Mouse (Mus musculus) c-Kit-negative CD71-positive TER-119-positive erythroid progenitor cells, embryonic 14.5 days (primary cell): ENCODE data around the gene 6430571L13Rik.
A peak's percentile ranks its signal among the peaks of the same experiment; 100 is the strongest.

Experiments
- DNase-seq: peaks from one replicate; pipeline ENCODE4 v3.0.0-alpha.2; 2013; ENCODE audit warnings: low read depth, low spot score

The 6430571L13Rik gene

DNA sequence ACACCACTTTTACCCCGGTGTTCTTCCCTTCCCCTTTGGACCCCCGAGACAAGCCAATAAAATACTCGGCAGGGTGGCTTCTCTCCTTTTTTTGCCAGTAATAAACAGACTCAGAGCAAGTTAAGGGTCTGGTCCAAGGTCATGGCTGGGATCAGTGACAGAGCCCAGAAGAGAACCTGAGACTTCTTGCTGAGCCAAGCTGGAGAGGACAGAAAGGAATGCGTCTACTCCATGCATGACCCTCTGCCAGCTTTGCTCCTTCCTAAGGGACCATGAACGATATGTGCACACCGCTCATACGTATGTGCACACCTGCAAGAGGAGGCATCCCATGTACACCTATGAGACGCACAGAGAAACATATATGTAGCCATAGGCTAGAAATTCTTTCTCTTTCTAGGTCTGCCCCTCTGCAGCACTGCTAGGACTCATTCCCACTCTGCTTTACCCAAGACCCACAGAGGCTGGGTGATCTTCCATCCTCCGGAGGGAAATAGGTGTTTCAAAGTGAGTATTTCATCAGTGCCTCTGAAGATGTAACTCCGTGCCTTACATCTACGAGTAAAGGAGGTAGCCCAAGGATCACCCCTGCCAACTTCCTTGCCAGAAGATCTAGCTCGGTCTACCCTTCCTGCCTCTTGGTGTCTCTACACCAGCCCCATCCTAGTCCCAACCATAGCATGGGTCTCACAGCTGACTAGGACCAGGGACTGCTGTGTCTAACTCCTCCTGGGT lies 676 bp downstream of the 6430571L13Rik start:
- DNase-seq, result no peak

DNA sequence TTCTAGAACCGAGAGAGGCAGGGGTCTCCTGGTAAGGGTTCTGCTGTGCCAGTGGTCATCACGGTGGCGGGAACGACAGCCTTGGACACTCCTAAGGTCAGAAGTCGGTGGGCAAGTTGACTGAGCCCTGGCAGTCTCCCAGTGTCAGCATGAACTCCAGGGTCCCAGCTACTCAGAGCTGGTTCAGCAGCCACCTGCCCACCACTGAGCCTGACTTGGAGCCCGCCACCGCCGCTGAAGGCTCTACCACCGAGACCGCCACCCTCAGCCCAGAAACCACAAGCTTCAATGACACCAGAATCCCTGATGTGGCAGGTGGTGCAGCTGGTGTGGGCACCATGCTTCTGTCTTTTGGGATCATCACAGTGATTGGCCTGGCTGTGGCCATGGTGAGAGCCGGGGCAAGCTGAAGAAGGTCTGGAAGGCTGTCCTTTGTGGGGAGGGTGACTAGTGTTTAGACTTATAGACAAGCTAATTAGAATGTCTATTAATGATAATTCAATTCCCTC lies 1.9 kb downstream of the 6430571L13Rik start:
- DNase-seq, result no peak

DNA sequence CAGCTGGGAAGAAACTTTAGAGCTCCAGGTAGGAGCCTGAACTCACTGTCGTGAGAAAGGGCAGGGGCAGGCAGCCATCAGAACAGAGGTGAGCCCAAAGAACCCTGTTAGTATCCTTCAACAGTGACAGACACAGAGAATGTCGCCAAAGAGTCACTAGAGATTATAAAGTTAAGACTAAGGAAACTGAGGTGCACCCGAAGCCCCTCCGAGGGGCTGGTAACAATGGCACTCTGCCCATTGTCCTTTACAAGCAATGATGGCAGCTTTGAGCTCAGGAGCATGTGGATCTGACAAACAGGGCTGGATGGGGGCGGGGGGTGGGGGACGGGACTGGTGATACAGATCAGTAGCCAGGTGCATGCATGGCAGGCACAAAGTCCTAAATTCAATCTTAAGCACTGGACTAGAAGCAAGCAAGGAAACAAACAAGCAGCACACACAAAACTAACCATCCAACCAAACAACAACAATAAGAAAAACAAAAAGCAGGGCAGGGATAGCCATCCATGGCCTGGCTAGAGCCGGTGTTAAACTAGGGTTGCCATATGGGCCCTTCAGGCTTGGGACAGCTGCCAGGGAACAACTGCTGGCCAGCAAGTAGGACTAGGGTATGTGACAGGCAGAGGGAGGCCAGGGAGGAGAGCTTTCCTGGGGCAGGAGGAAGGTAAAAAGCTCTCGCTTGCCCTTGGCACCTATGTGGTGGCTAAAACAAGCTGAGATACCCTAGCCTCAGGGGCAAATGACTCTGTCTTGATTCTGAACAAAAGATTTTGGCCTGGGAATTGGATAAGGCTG lies 2.9 kb downstream of the 6430571L13Rik start:
- DNase-seq, result no peak

DNA sequence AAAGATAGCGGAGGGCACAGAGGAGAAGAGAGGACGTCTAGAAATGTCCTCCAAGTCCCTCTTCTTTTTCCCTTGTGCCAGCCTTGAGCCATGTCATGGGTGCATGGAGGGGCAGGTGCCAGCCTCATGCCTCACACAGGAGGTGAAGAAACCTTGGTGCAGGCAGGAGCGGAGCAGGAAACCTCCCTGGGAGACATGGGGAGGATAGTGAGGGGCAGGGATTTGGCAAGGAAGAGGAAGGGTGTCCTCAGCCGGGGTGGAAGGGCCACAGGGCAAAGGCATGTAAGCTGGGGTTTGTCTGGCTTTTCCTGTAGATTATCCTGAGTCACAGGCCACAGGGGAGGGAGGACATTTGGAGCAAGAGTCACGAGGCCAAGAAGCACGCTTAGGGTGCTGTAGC lies 3.6 kb downstream of the 6430571L13Rik start:
- no peak for DNase-seq

DNA sequence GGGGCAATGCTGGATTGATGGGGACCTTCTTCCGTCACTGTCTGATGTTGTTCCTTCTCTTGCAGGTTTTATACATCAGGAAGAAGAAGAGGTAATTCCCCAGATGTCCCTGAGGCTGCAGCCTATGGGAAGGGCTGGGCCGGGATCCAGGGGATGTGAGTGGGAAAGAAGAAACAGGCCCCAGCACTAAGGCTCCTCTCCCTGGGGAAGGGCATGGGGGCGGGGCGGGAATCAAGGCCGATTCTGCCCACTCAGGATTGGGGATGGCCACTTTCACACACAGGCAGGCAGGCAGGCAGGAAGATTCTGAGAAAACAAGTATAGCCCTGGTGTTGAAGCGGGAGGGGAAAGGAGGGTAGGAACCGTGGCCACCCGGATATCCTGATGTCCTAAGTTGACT lies 5.7 kb downstream of the 6430571L13Rik start:
- no peak for DNase-seq

DNA sequence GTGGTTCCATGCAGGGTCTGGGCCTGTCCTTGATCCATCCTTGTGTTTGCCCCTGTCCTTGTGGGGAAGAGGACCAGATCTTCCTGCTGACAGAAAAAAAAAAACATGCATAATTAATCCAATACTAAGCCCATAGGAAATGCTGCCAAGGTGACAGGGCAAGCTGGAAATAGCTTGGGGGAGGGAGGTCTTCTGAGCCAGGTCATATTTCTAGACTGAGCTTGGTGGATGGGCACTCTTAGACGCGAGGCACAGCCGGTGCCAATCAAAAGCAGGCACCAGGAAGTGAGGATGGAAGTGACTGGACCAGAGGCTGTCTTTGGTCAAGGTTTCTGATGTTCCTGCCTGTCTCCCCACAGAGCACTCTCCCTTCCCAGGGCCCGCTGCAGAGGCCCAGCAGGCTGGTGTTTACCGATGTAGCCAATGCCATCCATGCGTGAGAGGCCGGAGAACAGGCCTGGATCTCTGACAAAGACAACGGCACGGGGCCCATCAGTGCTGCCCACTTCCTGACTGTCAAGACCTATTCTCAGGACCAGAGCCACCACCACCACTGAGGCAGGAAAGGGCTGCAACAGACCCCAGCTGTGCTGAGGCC lies 7.3 kb downstream of the 6430571L13Rik start:
- DNase-seq, result no peak

DNA sequence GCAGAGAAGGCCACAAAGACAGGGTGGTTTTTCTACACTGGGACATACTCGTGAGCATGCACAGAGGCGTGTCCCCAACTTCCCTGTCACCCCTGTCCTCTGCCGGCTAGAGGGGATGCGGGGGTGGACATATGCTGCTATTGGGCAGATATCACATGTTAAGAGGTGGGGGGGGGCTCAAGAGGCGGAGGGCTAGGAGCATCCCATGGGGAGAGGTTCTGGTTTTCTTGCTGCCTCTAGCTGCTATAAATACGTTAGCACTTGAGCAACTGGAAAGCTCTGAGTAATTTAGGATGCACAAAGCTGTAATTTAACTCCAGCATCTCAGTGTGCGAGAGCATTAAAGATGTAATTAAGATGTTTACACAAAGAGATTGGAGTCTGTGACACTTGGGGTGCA lies 8.9 kb downstream of the 6430571L13Rik start:
- DNase-seq, result no peak

DNA sequence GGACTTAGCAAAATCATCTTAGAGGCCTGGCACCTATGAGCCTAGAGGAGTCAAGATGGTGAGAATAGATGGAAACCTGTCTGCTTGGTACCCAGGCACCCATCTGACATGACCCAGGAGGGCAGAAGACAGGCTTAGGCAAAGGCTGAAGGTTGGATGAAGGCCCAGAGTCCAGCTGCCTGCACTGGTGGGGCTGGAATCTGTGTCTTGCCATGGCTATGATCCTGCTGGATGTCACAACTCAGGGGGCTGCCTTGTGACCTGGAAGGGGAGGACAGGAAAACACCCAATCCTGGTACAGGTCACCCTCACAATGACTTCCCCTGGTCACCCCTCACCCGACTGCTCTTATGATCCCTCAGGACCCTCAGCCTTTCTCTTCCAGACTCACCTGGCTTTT lies 14.4 kb downstream of the 6430571L13Rik start:
- no peak for DNase-seq

DNA sequence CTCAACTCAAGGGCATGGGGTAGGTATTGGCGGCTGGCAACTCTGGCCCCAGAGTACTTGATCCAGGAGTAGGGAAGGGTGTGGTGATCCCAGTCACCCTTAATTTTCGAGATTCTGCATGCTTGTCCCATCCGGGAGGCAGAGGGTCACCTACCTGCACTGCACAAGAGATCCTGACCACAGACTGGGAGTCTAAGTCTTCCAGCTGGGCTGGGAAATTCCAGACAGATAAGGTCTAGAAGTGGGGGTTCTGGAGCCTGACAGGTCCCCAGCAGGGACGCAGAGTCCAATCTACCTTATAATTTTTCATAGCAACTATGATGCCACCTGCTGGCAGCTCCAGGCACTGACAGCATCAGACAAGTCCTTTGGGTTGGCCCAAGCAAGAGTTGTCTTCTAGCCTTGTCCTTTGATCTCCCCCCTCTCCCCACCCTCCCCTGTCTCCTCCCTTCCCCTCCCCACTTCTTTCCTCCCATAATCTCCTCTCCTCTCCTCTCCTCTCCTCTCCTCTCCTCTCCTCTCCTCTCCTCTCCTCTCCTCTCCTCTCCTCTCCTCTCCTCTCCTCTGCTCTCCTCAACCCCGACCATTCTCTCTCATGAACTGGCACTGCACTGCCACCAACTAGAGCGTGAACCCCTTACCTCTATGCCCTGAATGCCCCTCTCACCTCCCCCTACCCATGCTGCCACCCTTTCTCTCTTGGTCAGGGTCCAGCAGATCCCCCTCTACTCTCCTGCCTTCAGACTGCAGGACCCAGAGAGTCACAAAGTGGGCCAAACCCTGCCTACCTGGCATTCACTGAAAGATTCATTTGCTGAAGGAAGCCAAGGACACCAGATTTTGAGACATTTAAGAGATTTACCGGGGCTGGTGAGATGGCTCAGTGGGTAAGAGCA lies 15.7 kb downstream of the 6430571L13Rik start:
- DNase-seq, result no peak

DNA sequence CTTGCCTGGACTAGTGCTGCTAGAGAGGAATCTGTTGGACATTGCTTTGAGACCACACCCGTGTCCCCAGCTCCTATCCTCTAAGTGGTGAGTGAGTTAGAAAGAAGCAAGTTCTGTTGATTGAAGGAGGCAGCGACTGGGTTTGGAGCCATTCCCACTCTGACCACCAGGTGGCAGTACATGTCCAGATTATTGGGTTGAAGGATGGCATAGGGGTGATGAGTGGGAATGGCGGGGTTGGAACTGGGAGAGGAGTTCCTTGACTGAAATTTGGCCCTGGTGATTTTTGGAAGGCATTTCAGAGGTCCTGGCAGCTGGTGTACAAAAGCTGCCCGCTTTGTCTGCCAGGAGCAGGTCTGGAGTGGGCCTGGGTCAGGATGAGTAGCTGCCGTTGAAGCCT lies 17.2 kb downstream of the 6430571L13Rik start:
- peak; percentile 68 for DNase-seq

DNA sequence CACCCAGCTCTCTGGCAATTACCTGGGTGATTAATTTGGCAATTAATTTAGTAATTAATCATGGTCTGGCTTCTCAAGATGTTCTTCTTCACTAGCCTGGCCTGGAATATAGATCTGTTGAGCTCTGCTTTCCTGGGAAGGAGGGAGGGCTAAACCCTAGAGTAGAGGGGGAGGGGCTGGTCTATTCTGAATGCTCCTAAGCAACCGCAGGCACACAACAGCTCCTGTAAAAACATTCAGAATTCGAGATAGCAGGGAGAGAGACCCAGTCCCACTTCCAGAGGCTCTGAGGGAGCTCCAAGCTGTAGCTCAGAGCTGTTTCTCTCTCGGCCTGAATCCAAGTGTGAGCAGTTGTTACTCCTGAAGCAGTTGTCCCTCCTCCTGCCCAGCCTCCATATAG lies 20.6 kb downstream of the 6430571L13Rik start:
- no peak for DNase-seq

DNA sequence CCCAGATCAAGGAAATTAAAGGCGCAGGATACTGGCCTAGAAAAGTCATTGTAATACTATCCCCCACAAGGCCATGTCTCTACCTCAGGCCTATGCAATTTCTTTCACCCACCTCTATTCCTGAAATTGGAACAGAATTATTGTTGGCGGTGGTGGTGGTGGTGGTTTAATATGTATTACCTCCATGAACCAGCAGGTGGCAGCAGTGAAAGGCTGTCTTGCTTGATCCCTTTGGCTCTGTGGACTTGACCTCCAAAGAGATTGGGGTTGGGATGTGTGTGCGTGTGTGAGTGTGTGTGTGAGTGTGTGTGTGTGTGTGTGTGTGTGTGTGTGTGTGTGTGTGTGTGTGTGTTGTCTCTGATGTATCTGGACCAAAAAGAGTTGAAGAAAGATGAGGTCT lies 26.2 kb downstream of the 6430571L13Rik start:
- DNase-seq, result peak; percentile 73

DNA sequence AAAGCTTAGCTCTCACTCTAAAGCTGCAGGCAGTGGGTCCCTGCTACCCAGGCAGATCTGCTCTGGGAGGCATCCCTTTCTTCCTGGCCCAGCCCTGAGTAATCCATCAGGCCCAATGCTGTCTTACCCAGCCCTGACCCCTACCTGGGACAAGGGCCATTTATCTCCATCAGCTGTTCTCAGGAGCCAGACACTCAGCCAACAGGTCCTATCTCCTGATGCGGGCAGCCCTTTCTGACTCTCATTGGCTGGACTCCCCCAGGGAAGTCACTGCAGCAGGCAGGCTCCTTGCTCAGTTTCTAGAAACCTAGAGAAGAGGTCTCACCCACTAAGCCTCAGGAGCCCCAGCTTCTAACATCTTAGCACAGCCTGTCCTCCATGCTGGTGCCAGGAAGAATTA lies 27.9 kb downstream of the 6430571L13Rik start:
- peak; percentile 57 for DNase-seq

DNA sequence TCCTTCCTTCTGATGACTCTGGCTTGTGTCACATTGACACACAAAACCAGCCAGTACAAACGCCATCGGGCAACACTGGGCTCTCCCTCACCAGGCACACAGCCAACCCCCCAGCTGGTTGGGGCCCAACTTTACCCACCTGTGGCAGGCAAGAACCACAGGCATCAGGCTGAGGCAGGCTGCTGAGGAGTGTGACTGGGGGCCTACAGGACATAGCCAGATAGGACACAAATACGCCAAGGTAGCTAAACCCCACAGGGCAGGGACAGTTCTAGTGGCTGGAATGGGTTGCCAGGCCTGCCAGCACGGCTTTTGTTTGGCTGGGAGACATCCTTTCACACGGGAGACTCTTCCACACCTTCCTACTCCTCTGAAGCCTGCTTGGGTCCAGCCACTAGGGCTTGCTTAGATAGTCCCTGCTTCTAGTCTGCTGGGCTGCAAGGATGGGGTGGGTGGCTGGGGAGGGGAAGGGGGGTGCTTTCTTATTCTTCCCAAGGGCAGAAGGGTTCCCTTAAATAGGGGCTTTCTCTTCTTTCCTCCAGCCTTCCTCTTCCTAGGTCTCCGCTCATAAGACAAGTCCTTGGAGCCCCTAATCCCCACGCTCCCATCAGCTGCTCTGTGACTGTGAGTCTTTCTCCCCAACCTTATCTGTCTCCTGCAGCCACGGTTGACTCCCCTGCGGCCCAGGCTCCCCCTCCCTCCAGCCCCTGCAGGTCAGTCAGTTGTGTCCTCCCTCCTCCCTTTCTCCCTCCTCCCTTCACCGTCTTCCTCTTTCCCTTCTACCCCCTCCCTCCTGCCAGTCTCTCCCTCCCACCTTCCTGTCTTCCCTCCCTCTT lies 29.1 kb downstream of the 6430571L13Rik start:
- DNase-seq, result peak; percentile 85

DNA sequence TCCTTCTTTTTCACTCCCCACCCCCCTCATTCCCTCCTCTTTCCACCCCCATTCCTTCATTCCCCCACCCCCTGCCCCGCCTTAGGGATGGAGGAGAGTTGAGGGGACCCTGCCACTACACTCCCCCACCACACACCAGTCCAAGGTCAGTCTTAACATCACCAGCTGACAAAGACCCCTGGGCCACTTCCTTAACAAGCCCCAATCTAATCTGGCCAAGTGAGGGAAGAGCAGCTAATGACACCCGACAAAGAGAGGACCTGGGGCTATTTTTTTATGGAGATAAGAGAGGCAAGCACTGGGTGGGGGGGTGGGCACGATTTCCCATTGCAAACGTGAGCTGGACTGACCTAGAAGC lies 29.7 kb downstream of the 6430571L13Rik start:
- DNase-seq, result no peak

DNA sequence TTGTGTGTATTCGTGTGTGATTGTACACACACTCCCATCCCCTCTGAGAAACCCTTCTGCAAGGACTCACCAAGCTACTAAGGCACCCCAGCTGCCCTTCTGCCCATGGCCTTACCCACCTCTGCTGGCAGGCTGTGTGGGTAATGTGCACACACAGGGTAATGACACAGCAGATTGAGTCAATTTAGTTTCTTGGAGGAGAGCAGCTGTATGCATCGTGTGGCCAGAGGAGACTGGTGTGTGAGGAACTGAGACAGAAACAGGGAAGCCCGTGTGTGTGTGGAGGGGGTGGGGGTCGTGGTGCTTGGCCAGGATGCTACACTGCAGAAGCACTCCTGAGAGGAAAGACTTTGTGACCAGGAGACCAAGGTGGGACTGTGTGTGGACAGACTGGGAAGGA lies 32.0 kb downstream of the 6430571L13Rik start:
- DNase-seq, result peak; percentile 49

DNA sequence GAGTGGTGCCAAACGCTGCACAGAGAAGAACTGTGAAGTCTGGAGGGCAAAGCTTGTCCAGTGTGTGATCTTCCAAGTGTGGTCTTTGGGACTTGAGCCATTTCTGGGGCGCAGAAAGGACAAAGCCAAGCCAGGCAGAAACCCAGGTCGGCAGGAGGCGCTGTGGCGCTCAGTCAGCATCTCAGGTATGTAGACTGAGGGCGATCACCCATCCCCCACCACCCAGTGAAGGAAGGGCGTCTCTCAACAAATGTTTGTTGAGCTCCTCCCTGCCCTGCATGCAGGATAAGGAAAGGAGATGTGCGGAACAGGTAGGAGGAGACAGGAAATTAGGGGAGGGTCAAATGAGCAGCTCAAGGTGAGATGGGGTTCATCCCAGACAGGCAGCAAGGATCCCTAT lies 34.2 kb downstream of the 6430571L13Rik start:
- peak; percentile 73 for DNase-seq

DNA sequence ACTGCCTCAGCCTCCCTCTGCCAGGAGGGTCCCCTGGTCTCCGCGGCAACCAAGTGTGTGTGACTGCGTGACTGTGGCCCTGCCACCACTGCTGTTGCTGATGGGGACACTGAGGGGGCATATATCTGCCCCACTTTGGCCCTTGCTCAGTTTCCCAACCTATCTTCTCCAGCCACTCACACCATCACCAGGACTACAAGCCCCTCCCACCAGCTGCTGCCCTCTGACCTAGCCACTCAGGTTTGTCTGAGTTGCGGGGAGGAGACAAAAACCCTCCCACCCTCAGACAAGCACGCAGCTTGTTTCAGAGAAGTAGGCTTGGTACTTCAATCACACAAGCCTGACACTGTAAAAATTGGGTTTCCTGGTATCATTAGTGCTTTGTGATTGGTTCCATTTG lies 35.0 kb downstream of the 6430571L13Rik start:
- no peak for DNase-seq

DNA sequence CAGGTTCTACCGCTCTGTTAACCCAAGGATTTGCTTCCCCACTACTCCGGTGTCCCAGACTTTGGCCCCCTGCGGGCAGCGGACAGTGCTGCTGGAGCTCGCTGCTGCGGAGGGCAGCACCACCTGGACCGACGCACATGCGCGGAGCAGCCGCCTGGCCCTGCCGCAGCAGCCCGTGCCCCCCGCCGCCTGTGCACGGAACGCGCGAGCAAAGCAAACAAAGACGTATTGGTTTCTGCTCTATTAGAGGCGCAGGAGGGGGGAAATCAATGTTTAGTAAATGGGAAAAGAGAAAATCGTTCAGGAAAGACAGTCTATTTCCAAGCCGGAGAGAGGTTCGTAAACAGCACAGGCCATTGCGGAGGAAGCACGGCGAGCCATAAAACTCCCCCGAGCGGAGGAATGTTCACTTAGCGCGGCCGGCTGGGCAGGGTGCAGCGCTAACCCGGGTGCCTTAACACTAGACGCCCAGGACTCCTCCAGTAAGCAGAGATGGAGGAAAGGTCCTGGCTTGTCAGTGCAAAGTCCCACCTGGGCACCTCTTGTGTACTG lies 37.6 kb downstream of the 6430571L13Rik start:
- DNase-seq, result no peak

DNA sequence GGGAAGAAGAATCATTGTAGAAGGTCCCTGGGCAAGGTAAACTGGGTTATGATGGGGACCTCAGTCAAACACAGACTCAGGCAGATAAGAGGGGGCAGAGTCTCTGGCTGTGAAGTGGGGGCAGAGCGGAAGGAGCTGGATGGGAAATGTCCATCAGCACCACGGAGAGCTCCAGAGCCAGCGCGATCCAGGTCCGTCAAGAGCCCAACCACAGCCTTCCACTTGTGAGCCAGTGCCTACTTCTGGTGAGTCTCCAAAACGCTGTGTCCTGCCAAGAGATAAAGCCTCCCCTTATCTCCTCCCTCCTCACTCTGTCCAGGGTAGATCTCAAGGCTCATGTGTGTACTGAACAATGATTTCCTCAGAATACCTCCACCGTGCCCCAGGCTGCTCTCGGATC lies 41.3 kb downstream of the 6430571L13Rik start:
- no peak for DNase-seq
